ENCODE assay signal across 8 mouse cellular contexts in genomic region chr3:89091811-89092508, GRCm38 (mm10). TPM values are rescaled to one million over a fixed set of nuclear protein-coding genes. Genes with fewer than 3 reads are reported as not detected.
DNase-seq lines count a peak whose midpoint lies in the region; ATAC-seq and TF ChIP-seq lines count a peak whose summit lies in the region.

No protein-coding gene starts in this region.

- ATAC-seq in lung, embryonic 16.5 days (ENCODE audit: low read depth), result no peak
- ATAC-seq in intestine, postnatal 0 days, result no peak

- no peaks in the 10 kb centered on the region for H3K9me3 ChIP-seq in lung, embryonic 16.5 days (ENCODE audit: control insufficient read depth, low read length)
- no peaks in the 10 kb centered on the region for H3K9me3 ChIP-seq in intestine, postnatal 0 days (ENCODE audit: control insufficient read depth)

- peaks cover 18% of the 10 kb centered on the region for H3K4me1 ChIP-seq in lung, embryonic 16.5 days (replicated peaks; ENCODE audit: control insufficient read depth, insufficient read depth, low read length)
- H3K4me1 ChIP-seq in lung, adult 2 months (ENCODE audit: control insufficient read depth, insufficient read depth, low read length), result peaks cover 13% of the 10 kb centered on the region
- H3K4me1 ChIP-seq in intestine, postnatal 0 days (replicated peaks; ENCODE audit: control insufficient read depth, insufficient read depth, low read length), result peaks cover 11% of the 10 kb centered on the region; the same call in 1 of the 2 replicates
- peaks cover 20% of the 10 kb centered on the region for H3K4me1 ChIP-seq in small intestine, adult 2 months (ENCODE audit: control insufficient read depth, insufficient read depth, insufficient read length, low read length)

- DNase-seq in lung, adult 2 months, result no peak
- peak; percentile 13 for DNase-seq in embryo, embryonic 9.5 days (ENCODE audit: extremely low spot score)
- no peak for DNase-seq in frontal cortex, postnatal 25 days (ENCODE audit: low spot score in 2 of 2)
- no peak for DNase-seq in gastrocnemius, adult 8-10 months (ENCODE audit: low spot score in 2 of 2)
- DNase-seq in ovary, postnatal 14 days (ENCODE audit: low spot score), result no peak

- peaks cover 8% of the 10 kb centered on the region for H3K36me3 ChIP-seq in lung, embryonic 16.5 days (ENCODE audit: control insufficient read depth, insufficient read depth, low read length)
- peaks cover 24% of the 10 kb centered on the region for H3K36me3 ChIP-seq in intestine, postnatal 0 days (ENCODE audit: control insufficient read depth, insufficient read depth)
- H3K36me3 ChIP-seq in small intestine, adult 2 months (ENCODE audit: control insufficient read depth, insufficient read depth, low read length), result peaks cover 12% of the 10 kb centered on the region

- peak overlapping the region; percentile 79; the same call in 1 of the 2 replicates for H3K9ac ChIP-seq in lung, embryonic 16.5 days (ENCODE audit: low read length)
- 0 out of 2 replicates have a peak overlapping the region, but pooled peaks have one; percentile 13 for H3K9ac ChIP-seq in intestine, postnatal 0 days (ENCODE audit: low read depth, low read length)

- TF ChIP-seq POLR2A in lung, adult 2 months (IDR thresholded peaks at IDR 0.05; ENCODE audit: borderline replicate concordance, extremely low read depth, low read depth, low read length), result no peak
- no peak for TF ChIP-seq POLR2A in small intestine, adult 2 months (IDR thresholded peaks at IDR 0.05; ENCODE audit: low read depth, low read length)

- no peak for TF ChIP-seq CTCF in lung, adult 2 months (IDR thresholded peaks at IDR 0.05; ENCODE audit: insufficient read depth, low read length)
- no peak for TF ChIP-seq CTCF in intestine, postnatal 0 days (IDR thresholded peaks at IDR 0.05; ENCODE audit: low read depth)
- no peak for TF ChIP-seq CTCF in small intestine, adult 2 months (IDR thresholded peaks at IDR 0.05; ENCODE audit: extremely low read depth, insufficient read length, insufficient replicate concordance, low read depth, low read length)

- 11% methylated on average over 20 of the region's 20 CpGs for WGBS in lung, embryonic 16.5 days
- WGBS in lung, adult 2 months, result 27% methylated on average over 20 of the region's 20 CpGs
- WGBS in intestine, postnatal 0 days, result 32% methylated on average over 20 of the region's 20 CpGs
- 45% methylated on average over 20 of the region's 20 CpGs for WGBS in small intestine, adult 2 months

- H3K4me3 ChIP-seq in lung, embryonic 16.5 days (ENCODE audit: low read length), result peak overlapping the region; percentile 75
- no peak overlapping the region for H3K4me3 ChIP-seq in lung, adult 2 months (replicated peaks; ENCODE audit: extremely low read depth, low read depth, low read length)
- peak overlapping the region; percentile 64; the same call in 1 of the 2 replicates for H3K4me3 ChIP-seq in intestine, postnatal 0 days (ENCODE audit: low read depth, low read length)
- H3K4me3 ChIP-seq in small intestine, adult 2 months (ENCODE audit: low read depth, low read length), result 0 out of 2 replicates have a peak overlapping the region, but pooled peaks have one; percentile 2

- peak overlapping the region; percentile 99 for H3K4me2 ChIP-seq in lung, embryonic 16.5 days (ENCODE audit: low read depth, low read length)
- peak overlapping the region; percentile 100 for H3K4me2 ChIP-seq in intestine, postnatal 0 days (replicated peaks; ENCODE audit: low read depth)

- H3K27me3 ChIP-seq in lung, embryonic 16.5 days (ENCODE audit: control insufficient read depth, insufficient read depth, low read depth, low read length), result peaks cover 16% of the 10 kb centered on the region
- H3K27me3 ChIP-seq in intestine, postnatal 0 days (replicated peaks; ENCODE audit: control insufficient read depth, insufficient read depth, low read length), result no peaks in the 10 kb centered on the region
- peaks cover 12% of the 10 kb centered on the region for H3K27me3 ChIP-seq in small intestine, adult 2 months (ENCODE audit: control insufficient read depth, insufficient read depth, low read length)

- H3K27ac ChIP-seq in lung, embryonic 16.5 days (ENCODE audit: low read length), result no peak overlapping the region
- H3K27ac ChIP-seq in intestine, postnatal 0 days (ENCODE audit: low read depth, low read length), result no peak overlapping the region
- no peak overlapping the region for H3K27ac ChIP-seq in small intestine, adult 2 months (ENCODE audit: insufficient read depth, low read depth, low read length)

RNA-seq across cellular contexts. Expression of gene Rusc1, which starts 1.2 kb away (rescaled TPM):
- polyA plus RNA-seq in lung, embryonic 16.5 days (2015; fragmentation: Nextera tagmentation; extraction: Ambion mirVana), result 19.7 and 19.8 TPM in 2 replicates
- polyA plus RNA-seq in lung, adult 2 months (2012; rRNA removed), result 56.3 and 61.3 TPM in 2 replicates
- 29.0 and 32.5 TPM in 2 replicates for polyA plus RNA-seq in intestine, postnatal 0 days (2015; fragmentation: Nextera tagmentation; extraction: Ambion mirVana)
- polyA plus RNA-seq in small intestine, adult 2 months (2012; rRNA removed), result 26.9 and 45.2 TPM in 2 replicates
- 10 to 100 TPM; 15.5 to 22.2 (median 18.9) TPM for total RNA-seq in gastrocnemius, adult 8-10 months (2022)

RNA-seq across cellular contexts. Expression of gene Gm43738, which starts 8.9 kb away (rescaled TPM):
- not detected in 2 replicates for polyA plus RNA-seq in lung, embryonic 16.5 days (2015; fragmentation: Nextera tagmentation; extraction: Ambion mirVana)
- polyA plus RNA-seq in lung, adult 2 months (2012; rRNA removed), result not detected in 2 replicates
- polyA plus RNA-seq in intestine, postnatal 0 days (2015; fragmentation: Nextera tagmentation; extraction: Ambion mirVana), result not detected in 2 replicates
- not detected in 2 replicates for polyA plus RNA-seq in small intestine, adult 2 months (2012; rRNA removed)
- total RNA-seq in gastrocnemius, adult 8-10 months (2022), result not detected

RNA-seq across cellular contexts. Expression of gene Fdps, which starts 9.8 kb away (rescaled TPM):
- 132 and 137 TPM in 2 replicates for polyA plus RNA-seq in lung, embryonic 16.5 days (2015; fragmentation: Nextera tagmentation; extraction: Ambion mirVana)
- polyA plus RNA-seq in lung, adult 2 months (2012; rRNA removed), result 81.2 and 128 TPM in 2 replicates
- polyA plus RNA-seq in intestine, postnatal 0 days (2015; fragmentation: Nextera tagmentation; extraction: Ambion mirVana), result 138 and 154 TPM in 2 replicates
- polyA plus RNA-seq in small intestine, adult 2 months (2012; rRNA removed), result 47.8 and 81.3 TPM in 2 replicates
- total RNA-seq in gastrocnemius, adult 8-10 months (2022), result 10 to 100 TPM; 25.9 to 30.1 (median 27.9) TPM

RNA-seq across cellular contexts. Expression of gene Pklr, which starts 44.0 kb away (rescaled TPM):
- 0.18 and 1.3 TPM in 2 replicates for polyA plus RNA-seq in lung, embryonic 16.5 days (2015; fragmentation: Nextera tagmentation; extraction: Ambion mirVana)
- 0.94 and 1.1 TPM in 2 replicates for polyA plus RNA-seq in lung, adult 2 months (2012; rRNA removed)
- 91.8 and 103 TPM in 2 replicates for polyA plus RNA-seq in intestine, postnatal 0 days (2015; fragmentation: Nextera tagmentation; extraction: Ambion mirVana)
- polyA plus RNA-seq in small intestine, adult 2 months (2012; rRNA removed), result 264 and 580 TPM in 2 replicates
- total RNA-seq in gastrocnemius, adult 8-10 months (2022), result under 1 TPM in 1 of 4 experiments, not detected in 3; 0.11 TPM
